Mouse (Mus musculus) activated CD4-positive, CD25-positive, alpha-beta regulatory T cell, adult 4 months (primary cell): ENCODE results near the gene Arid5b. TPM values are rescaled to one million over a fixed set of nuclear protein-coding genes. Genes with fewer than 3 reads are reported as not detected.

Experiments
- ATAC-seq: one replicate; pipeline ENCODE4 v1.8.0; 2017
- polyA plus RNA-seq, 2 experiments: library from polyadenylated mRNA; unstranded; fragments of 100-300 nt; shearing (Covaris generic); gene quantifications; one replicate each; pipeline ENCODE4 v1.2.1; 2017

The Arid5b gene
- 10 to 100 TPM; 42.4 to 46.4 TPM for polyA plus RNA-seq

- no peak for ATAC-seq
Measured at GRCm38 (mm10) chr10:68278632-68279361, at the start of gene Arid5b. TSS of gene Arid5b (minus strand) at chr10:68278740.

DNA sequence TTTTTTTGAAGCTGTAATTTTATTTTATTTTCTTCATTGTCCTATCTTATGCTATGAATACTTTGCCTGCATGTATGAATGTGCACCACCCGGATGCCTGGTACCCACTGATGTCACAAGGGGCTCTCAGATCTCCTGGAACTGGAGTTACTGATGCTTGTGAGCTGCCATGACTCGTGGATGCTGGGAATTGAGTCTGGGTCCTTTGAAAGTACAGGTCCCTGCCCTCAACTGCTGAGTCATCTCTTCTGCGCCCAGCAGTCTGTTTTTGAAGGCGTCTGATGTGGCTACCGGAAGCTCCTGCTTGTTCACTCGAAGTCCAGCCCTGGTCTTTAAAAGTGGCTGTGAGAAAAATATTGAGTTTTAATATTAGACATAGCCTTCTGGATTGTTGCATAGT is 46.8 kb upstream of the Arid5b start:
- ATAC-seq = no peak

- no peak for ATAC-seq
Measured at GRCm38 (mm10) chr10:68324061-68324460, 45.5 kb upstream of the Arid5b start.

- ATAC-seq = no peak
Measured at GRCm38 (mm10) chr10:68323167-68323566, 44.6 kb upstream of the Arid5b start.

- ATAC-seq = no peak
Measured at GRCm38 (mm10) chr10:68320986-68321385, 42.4 kb upstream of the Arid5b start.

DNA sequence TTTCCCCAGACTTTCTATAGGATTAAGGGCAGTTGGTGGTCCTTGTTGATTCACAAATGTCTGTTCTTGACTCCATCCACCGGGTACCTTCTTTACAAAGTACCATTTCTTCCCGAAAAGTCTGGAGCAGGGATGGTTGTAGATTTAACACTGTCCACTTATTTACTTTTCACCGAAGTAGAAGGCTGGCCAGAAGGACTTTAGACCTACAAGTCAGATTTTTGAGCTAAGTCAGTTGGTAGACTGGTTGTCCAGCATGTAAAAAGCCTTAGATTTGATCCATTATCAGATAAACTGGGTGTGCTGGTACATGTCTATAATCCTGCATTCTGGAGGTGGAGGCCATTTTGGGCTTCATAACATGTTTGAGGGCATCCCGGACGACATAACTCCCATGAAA is 42.0 kb upstream of the Arid5b start:
- ATAC-seq = no peak

DNA sequence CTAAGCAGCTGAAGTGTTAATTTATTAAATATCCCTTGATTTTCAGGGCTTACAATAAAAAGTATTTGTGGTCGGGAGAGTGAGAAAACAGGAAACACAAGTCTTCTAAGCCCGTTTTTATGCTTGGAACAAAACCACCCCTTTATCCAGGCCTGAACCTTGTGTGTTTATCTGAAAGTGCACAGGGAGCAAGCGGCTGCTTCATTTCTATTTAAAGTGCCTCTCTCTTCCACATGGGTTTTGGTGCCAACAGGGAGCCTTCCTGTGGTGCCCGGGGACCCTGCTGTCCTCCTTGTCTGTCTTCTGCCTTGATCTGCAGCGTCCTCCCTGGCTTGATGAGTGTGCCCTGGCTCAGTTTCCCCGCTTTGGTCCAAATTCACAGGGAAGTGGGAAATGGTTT is 40.9 kb upstream of the Arid5b start:
- no peak for ATAC-seq

DNA sequence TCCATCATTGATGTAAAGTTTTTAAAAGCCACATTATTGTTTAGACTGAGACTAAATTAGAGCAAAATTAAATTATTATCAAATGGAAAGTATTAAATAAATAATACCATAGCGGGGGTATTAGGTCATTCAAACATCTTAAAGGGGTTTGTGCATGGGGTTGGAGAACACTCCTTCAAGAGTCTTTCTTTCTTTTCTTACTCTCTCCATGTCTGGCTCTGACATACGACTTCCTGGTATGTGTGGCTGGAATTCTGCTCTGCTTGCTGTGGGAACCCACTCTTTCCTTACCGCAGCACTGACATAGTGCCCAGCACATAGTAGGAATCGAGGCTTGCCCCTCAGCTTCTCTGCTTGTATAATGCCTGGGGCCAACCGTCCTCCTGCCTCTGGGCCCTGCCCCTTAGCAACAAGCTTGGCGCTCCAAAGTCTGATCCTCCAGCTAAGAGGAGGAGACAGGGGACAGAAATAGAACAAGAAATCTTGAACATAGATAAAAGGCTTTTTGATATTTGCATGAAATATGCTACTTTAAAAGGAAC is 40.0 kb upstream of the Arid5b start:
- ATAC-seq = no peak

GRCm38 (mm10) chr10:68312734-68313133 is 34.2 kb upstream of the Arid5b start:
- ATAC-seq = no peak

- peak; percentile 81 for ATAC-seq
Measured at GRCm38 (mm10) chr10:68301013-68301412, 22.5 kb upstream of the Arid5b start.

- no peak for ATAC-seq
Measured at GRCm38 (mm10) chr10:68289465-68289864, 10.9 kb upstream of the Arid5b start.

DNA sequence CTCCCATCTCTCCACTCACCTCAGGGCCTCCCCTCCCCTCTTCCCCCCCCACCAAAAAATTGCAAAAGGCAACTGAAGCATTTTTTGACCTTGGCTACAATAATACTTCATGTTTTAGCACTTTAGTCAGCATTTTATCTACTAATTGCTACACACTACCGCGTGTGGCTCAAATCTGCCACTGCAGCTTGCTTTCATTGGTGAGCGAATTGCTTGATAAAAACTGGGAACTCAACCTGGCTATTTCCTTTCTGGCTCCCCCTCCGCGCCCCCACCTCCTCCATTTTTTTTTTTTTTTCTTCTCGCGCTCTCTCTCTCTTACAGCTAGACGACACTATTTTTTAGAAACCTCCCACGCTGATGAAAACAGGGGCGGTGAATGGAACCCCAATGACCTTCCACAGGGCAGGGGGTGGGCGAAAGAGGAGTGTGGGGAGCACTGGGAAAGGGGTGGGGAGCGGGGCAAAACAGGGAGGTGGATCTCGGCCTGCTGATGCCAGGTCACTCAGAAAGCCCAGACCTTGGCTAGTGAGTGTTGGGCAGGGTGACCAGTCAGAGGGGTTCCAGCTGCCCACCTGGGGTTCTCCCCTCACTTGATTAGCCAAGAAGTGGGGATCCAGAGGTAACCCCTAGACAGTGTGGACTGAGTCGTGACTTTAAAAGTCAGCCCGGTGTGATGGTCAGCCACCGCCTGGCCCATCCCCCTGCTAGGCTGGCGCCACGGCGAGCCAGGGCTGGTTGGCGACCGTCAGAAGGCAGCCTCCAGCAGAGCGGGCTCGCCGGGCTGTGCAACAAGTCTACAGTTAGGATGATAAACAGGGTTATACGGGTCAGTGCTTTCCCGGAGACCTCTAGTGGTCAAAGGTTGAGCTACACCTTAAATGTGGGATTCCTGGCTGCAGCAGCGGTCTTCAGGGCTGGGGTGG is 4.2 kb upstream of the Arid5b start:
- peak; percentile 63 for ATAC-seq

- no peak for ATAC-seq
Measured at GRCm38 (mm10) chr10:68281775-68282106, 3.2 kb upstream of the Arid5b start.

DNA sequence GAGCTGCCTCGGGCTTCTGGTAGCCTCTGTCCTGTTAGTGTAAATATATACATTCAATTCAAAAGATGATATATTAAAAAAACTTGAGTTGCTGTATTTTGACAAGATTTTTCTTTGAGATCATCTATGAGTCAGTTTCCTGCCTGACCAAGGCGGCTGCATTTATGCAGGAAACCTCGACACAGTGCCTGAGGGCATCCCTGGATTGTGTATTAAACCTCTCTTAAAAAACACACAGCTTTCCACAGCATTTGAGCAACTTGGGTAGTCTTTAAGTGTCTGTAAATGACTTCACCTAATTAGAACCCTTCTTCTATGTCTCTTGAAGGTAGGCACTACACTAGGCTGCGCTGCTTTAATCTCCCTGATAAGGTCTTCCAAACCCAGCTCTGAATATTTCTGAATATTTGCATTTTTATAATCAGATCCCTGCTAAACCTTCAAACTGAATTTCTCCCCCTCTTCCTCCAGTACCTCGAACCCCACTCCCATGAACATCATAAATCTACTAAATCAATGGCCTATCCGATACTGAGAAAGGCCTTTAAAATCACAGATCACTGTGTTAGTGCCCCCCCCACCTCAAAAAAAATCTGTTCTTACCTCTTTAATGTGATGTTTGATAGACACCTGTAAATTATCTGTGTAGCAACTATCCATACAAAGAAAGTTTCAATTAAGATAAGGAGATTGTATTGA is 2.7 kb upstream of the Arid5b start:
- ATAC-seq = no peak

GRCm38 (mm10) chr10:68279516-68280501 is 1.3 kb upstream of the Arid5b start:
- ATAC-seq = peak; percentile 9

DNA sequence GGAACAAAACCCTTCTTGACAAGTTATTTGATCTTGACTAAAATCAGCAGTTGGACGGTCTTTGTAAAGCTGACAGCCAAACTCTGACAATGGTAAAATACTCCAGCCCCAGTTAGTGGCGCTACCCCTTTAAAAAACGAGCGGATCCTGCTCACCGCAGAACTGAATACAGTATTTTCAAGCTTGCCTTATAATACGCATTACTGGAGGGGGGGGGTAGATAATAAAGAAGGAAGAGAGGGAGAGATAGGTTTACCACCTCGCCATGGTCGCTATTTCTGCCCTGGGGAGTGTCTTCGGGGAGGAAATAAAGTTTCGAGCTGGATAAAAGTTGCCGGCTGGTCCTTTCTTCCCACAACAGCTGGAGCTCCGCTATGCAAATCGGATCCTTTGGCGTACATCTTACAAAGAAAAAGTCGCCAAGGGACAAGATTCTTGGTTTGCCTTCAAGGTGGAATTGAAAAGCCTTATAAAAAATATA is 829 bp downstream of the Arid5b start:
- ATAC-seq = peak; percentile 51

- peak; percentile 57 for ATAC-seq
Measured at GRCm38 (mm10) chr10:68276976-68277441, 1.5 kb downstream of the Arid5b start.

DNA sequence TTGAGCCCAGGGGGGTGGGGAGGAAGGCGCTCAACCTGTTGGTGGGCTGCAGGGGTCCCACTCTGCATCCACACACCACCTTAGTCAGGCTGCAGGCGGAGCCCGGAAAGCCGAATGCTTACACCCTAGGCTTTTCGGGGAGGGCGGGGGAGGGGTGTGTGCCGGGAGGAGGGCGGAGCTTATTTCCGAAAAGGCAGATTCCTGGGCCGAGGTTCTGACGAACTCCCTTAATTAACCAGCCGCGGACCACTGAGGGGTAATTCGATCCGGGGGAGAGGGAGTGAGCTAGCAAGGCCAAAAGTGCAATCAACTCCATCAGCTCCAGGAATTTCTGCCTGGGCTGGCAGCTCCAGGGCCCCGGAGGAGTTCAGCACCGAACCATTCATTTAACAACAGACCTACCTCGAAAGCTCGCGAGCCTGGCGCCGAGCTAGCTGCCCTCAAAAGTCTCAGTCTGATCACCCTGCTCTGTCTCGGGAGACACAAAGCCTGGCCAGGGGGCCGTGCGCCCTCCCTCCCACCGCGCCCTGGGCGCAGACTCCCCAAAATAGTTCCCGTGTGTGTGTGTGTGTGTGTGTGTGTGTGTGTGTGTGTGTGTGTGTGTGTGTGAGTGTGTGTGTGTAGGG is 2.1 kb downstream of the Arid5b start:
- peak; percentile 17 for ATAC-seq

DNA sequence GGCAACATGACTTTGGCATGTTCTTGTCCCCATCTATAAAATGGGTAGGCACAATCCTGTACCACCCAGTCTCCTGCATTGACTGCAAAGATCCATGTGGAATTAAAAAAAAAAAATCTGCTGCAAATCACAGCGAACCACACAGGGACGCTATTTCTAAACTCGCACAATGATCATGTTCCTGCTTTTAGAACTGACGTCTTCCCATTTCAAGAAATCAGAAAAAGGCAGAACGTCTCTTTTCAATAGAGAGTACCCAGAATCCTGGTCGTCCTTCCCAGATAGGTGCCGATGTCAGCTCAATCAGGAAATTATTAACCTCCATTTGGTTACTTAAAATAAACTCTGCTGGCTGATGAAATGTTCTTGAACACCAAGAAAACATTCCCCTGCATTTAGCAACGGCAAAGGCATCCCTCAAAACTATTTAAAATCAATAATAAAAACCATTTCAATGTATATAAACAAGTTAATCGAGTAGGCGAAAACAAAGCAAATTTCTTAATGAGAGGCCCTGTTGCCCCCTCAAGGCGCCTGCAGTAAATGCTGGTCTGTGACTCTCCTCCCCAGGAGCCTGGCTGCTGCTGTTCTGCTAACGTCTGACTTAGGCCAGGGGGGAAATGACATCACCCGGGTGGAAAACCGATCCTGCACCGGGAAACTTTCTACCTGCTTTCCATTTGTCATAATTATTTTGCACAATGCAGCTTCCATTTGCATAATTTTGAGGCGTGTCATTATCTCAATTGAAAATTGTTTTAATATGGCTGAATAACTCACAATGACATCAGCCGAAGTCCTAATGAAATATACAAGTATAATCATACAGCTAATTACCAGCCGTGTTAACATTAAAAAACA is 3.4 kb downstream of the Arid5b start:
- no peak for ATAC-seq

DNA sequence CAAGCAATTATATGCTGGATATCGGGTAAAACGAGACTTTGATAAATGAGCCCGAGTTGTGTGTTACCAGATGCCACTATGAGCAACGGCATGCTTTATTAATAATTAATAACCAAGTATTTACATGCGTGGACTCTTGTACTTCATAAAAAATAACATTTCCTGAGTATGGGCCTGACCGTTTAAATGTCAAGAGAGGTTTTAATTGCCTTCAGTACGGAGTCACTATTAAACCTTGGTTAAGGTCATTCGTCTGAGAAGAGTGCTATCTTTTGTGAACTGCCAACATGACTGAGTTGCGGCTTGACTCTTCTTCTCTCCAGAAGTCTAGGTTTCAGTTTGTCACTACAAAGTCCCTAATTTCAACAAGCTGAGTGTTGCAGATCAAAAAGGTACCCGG is 8.8 kb downstream of the Arid5b start:
- no peak for ATAC-seq
